Mouse (Mus musculus): ENCODE data around the gene Gpr33.

The Gpr33 gene

GRCm38 (mm10) chr12:52027963-52028362 lies at the start of gene Gpr33:
Gene Gpr33, minus strand, starts transcription at chr12:52028063.
- DNase-seq (ENCODE audit: low read depth, low spot score): no peak

- no peak for DNase-seq (ENCODE audit: low read depth, low spot score)
Measured at GRCm38 (mm10) chr12:52049324-52049723, 21.5 kb upstream of the Gpr33 start.

- no peak for DNase-seq (ENCODE audit: low read depth, low spot score)
Measured at GRCm38 (mm10) chr12:52046371-52046770, 18.5 kb upstream of the Gpr33 start.

- DNase-seq (ENCODE audit: low read depth, low spot score): no peak
Measured at GRCm38 (mm10) chr12:52042818-52043336, 15.0 kb upstream of the Gpr33 start.

GRCm38 (mm10) chr12:52038352-52038751 lies 10.5 kb upstream of the Gpr33 start:
- DNase-seq (ENCODE audit: low read depth, low spot score): peak; percentile 20

- no peak for DNase-seq (ENCODE audit: low read depth, low spot score)
Measured at GRCm38 (mm10) chr12:52034956-52035355, 7.1 kb upstream of the Gpr33 start.

- no peak for DNase-seq (ENCODE audit: low read depth, low spot score)
Measured at GRCm38 (mm10) chr12:52032276-52032675, 4.4 kb upstream of the Gpr33 start.

- DNase-seq (ENCODE audit: low read depth, low spot score): no peak
Measured at GRCm38 (mm10) chr12:52014494-52015029, 13.3 kb downstream of the Gpr33 start.

GRCm38 (mm10) chr12:52014044-52014443 lies 13.8 kb downstream of the Gpr33 start:
- no peak for DNase-seq (ENCODE audit: low read depth, low spot score)

- DNase-seq (ENCODE audit: low read depth, low spot score): no peak
Measured at GRCm38 (mm10) chr12:52013274-52013673, 14.6 kb downstream of the Gpr33 start.

- DNase-seq (ENCODE audit: low read depth, low spot score): no peak
Measured at GRCm38 (mm10) chr12:52012159-52012558, 15.7 kb downstream of the Gpr33 start.

GRCm38 (mm10) chr12:52010630-52010961 lies 17.3 kb downstream of the Gpr33 start:
- peak; percentile 36 for DNase-seq (ENCODE audit: low read depth, low spot score)

GRCm38 (mm10) chr12:52009928-52010629 lies 17.8 kb downstream of the Gpr33 start:
- DNase-seq (ENCODE audit: low read depth, low spot score): no peak

- DNase-seq (ENCODE audit: low read depth, low spot score): no peak
Measured at GRCm38 (mm10) chr12:52006633-52006994, 21.2 kb downstream of the Gpr33 start.

GRCm38 (mm10) chr12:52005877-52006632 lies 21.8 kb downstream of the Gpr33 start, which contains the start of gene Dtd2:
Gene Dtd2, minus strand, starts transcription at chr12:52006501.
- DNase-seq (ENCODE audit: low read depth, low spot score): peak; percentile 81

- DNase-seq (ENCODE audit: low read depth, low spot score): no peak
Measured at GRCm38 (mm10) chr12:52002746-52003145, 25.1 kb downstream of the Gpr33 start.

GRCm38 (mm10) chr12:52001544-52001943 lies 26.3 kb downstream of the Gpr33 start:
- peak; percentile 64 for DNase-seq (ENCODE audit: low read depth, low spot score)

- DNase-seq (ENCODE audit: low read depth, low spot score): no peak
Measured at GRCm38 (mm10) chr12:51998366-51998932, 29.4 kb downstream of the Gpr33 start.

- DNase-seq (ENCODE audit: low read depth, low spot score): no peak
Measured at GRCm38 (mm10) chr12:51995738-51996536, 31.9 kb downstream of the Gpr33 start.

- no peak for DNase-seq (ENCODE audit: low read depth, low spot score)
Measured at GRCm38 (mm10) chr12:51990629-51991028, 37.2 kb downstream of the Gpr33 start.

GRCm38 (mm10) chr12:51988536-51988935 lies 39.3 kb downstream of the Gpr33 start:
- no peak for DNase-seq (ENCODE audit: low read depth, low spot score)

All from retina, adult 2 months (tissue).